Mouse (Mus musculus): ENCODE data around the gene Grin2c.

Gene Grin2c

GRCm38 (mm10) chr11:115283891-115284620, 17.0 kb upstream of the Grin2c start:
- DNase-seq (ENCODE audit: low spot score in 2 of 2), result no peak

DNA sequence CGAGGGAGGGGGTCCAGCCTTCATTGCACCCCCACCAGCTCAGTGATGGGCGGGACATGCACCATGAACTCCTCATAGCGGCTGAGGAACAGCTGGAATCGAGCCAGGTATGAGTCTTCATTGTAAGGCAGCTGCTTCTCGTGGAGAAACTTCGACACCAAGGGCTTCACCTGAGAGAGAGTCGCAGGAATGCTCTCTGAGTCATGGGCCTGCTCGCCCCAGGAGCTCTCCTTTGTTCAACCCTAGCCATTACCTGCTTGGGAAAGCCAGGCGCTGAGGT, 16.4 kb upstream of the Grin2c start:
- DNase-seq (ENCODE audit: low spot score in 2 of 2), result no peak

GRCm38 (mm10) chr11:115282723-115283485, 15.9 kb upstream of the Grin2c start:
- DNase-seq (ENCODE audit: low spot score in 2 of 2), result no peak

DNA sequence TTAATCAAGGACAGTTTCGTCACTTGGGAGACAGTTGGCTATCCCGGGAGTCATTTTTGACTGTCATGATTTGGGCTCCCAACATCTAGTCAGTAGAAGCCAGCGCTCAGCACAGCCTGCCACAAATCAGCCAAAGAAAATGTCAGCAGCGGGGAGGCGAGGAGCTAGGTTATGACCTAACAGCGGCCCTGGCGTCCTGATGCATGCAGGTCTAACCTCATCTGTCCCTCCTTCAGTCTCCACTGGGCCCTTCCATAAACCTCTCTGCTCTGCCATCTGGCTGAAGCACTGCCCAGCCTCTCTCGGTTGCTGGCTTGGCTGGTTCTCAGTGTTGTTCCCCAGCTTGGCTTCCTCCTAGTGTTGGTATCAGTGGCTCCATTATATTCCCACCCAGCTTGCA, 15.3 kb upstream of the Grin2c start:
- no peak for DNase-seq (ENCODE audit: low spot score in 2 of 2)

DNA sequence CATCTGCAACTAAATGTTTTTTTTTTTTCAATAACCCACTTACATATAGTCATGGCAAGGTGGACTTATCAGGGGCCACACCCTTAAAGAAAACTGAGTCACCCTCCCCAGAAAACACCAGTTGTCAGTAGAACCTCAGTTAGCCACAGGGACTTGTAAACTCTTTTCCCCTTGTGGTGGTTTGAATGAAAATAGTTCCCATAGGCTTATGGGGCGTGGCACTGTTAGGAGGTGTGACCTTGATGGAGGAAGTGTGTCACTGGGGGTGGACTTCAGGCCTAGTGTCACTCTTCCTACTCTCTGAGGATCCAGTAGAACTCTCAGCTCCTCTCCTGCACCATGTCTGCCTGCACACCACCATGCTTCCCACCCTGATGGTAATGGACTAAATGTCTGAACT, 12.7 kb upstream of the Grin2c start:
- DNase-seq (ENCODE audit: low spot score in 2 of 2), result no peak

- DNase-seq (ENCODE audit: low spot score in 2 of 2), result no peak
Observed at GRCm38 (mm10) chr11:115278176-115278575, 11.1 kb upstream of the Grin2c start.

GRCm38 (mm10) chr11:115277604-115277975, 10.5 kb upstream of the Grin2c start:
- DNase-seq (ENCODE audit: low spot score in 2 of 2), result no peak

DNA sequence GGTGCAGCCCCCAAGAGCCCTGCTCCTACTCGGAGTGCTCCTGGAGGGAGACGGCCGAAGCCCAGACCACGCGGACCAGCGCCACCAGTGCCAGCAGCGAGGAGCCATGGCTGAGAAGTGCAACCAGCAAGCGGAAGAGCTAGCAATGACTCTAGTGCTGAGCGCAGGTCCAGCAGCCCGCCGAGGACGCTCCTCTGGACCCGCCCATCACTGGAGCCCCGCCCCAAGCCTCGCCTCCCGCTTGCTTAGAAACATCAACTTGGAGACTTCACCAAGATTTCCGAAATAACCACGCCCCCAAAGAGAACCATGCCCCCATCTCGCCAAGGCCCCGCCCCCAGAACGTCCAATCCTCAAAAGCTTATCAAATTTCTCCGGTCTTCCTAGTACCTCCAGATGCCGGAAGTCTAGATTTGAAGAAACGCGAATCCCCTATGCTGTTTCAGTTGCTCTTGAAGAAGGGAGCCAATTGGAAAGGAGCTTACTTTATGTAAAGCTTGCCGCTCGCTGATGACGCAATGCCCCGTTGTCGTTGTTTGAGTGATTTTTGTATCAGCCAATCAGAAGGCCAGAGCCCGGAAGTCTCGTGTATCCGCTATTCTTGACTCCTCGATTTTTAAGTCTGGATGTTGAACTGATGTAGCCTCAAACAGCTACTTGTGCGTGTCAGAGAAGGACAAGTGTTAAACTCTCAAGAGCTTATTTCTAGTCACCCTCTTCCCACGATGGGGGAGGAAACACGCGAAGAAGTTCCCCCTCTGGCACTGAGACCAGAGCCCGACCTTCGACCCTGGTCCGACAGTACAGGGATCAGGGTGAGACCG, 9.9 kb upstream of the Grin2c start, which contains the start of gene Fdxr:
Gene Fdxr, minus strand, starts transcription at position 271 of the 824 bp plus-strand sequence.
- DNase-seq (ENCODE audit: low spot score in 2 of 2), result peak; percentile 96 to 98

DNA sequence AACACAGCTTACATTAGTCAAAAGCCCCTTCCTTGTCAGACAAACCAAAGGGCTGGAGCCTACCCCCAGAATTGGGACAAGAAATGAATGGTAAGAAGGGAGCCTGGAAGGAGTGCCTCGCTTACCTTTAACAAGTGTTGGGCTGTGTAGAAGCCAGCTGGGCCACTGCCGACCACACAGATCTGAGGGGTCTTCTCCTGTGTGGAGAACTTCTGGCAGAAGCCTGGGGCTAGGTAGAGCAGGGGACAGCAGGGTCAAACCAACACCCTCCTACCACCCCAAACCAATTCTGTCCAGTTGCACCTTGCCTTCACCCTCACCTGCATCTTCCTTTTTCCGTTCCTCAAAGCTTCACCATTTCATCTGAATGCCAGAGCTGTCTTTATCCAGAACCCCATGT, 8.9 kb upstream of the Grin2c start:
- no peak for DNase-seq (ENCODE audit: low spot score in 2 of 2)

DNA sequence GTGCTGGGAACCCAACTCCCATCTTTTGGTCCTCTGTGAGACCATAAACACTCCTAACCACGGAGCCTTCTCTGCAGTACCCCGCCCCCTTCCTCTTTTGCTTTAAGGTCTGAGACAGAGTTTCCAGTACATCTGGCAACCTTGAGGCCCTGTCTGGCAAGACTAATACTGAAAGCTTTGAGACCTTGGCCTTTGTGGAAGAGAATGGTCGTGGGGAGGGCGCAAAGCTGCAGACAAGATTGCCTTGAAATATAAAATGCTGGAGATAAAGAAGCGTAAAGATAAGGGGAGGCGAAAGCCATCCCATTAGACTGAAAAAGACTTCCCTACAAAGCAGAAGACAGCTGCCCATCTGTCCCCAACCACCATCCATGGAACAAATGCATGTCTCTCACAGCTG, 8.5 kb upstream of the Grin2c start:
- DNase-seq (ENCODE audit: low spot score in 2 of 2), result no peak

GRCm38 (mm10) chr11:115274771-115275170, 7.7 kb upstream of the Grin2c start:
- DNase-seq (ENCODE audit: low spot score in 2 of 2), result no peak

DNA sequence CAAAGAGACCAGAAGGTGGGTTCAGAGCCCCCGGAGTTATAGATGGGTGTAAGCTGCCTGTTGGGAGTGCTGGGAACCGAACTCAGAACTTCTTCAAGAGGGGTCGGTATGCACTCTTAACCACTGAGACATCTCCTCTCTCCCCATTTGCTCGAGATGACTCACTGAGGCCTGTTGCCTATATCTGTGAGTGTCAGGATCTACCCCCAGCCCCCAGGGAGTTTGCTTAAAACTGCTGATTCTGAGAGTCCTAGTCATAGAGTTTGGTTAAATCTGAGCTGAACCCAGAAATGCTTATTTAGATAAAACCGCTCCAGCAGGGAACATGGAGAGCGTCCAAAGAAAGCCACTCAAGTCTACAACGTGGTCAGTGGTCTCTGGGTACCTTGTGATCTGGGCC, 7.1 kb upstream of the Grin2c start:
- no peak for DNase-seq (ENCODE audit: low spot score in 2 of 2)

DNA sequence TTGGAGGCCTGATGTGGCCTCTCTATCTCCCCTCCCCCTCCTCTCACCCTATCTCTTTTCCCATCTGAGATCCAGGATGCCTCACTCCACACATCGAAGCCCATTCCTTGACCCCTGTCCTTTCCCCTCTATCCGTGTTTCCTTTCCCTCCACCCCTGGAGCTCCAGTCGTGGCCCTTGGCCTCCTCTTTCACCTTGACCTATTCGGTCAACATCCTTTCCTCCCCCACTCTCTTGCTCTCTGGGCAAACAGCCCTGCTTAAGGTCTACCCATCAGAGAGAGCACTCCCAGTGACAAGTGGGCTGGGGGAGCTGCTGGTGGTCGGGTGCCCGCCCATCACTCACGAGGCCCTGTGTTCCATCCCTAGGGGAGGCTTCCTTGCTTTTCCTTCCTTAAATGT, 6.7 kb upstream of the Grin2c start:
- no peak for DNase-seq (ENCODE audit: low spot score in 2 of 2)

- no peak for DNase-seq (ENCODE audit: low spot score in 2 of 2)
Observed at GRCm38 (mm10) chr11:115272894-115273498, 6.0 kb upstream of the Grin2c start.

- no peak for DNase-seq (ENCODE audit: low spot score in 2 of 2)
Observed at GRCm38 (mm10) chr11:115271481-115271880, 4.4 kb upstream of the Grin2c start.

DNA sequence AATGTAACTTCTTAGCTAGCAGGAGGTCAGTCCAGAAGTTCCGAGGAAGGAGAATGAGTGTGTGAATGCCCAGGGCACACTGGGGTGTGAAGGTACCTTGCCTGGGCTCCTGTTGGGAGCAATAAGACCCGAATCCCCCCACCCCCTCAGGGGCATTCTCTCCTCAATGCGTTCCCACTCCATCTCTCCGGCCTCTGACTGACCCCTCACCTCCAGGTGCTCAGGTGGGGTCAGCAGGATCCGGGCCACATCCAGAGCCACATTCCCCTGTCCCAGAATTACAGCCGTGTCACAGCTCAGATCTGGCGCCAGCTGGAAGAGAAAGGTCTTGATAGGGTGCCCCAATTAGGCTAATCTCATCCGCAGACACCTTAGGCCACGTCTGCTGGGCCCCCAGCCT, 4.0 kb upstream of the Grin2c start:
- no peak for DNase-seq (ENCODE audit: low spot score in 2 of 2)

DNA sequence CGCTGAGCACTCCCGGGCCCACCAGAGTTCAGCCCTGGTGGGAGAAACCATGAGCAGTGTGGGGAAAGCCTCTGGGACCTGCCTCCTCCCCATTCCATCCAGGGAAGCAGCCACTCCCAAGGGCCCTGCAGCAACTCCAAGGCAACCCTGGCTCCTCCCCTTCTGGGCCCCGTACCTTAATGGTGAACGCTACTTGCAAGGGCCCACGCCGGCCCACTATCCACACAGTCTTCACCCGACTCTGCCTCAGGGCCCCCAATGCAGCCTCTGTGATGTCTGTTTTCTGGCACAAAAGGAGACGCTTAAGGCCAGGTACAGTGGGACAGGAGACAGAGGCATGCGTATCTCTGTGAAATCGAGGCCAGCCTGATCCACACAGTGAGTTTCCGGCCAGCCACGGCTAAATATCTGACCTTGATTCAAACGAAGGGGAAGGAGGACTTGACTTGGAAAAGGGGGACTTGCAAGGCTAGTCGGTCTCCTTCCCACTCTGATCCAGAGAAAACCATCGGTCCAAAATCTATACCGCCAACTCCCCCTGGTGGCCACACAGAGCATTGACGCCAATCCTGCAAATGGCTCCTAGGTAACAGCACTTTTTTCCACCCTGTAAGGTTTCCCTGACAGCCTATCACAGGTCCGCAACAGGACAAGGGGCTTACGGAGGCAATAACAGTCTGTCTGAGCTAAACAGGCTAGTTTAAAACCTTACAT, 3.3 kb upstream of the Grin2c start:
- DNase-seq (ENCODE audit: low spot score in 2 of 2), result peak; percentile 56 to 76

DNA sequence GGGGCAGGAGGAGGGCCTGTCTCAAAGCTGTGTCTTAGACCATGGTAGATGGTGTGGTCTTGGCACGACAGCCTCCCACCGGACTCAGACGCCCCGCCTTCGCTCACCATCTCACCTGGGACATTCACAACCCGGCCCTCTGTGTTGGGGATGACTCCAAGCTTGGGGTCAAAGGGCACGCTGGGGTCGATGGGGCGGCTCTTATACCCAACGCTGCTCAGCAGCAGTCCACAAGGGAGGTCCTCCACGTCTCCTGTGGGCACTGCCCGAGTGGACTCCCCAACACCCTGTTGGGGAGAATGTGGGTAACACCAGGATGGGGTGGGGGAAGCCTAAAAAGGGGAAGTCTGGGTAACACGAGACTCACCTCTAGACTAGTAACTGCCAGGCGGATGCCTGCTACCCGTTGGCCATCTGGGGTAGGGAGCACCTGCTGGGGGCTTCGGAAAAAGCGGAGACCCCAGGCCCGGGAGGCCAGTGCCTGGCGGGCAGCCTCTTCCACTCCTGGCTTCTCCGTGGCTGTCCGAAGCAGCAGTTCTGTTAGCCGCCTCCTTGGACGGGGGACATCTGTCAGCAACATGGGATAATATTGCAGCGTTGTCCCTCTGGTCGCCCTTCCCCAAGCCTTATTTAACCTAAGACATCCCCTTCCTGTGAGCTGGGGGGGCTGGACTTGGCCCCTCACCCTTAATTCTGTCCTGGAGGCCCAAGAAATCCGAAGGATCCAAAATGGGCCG, 2.5 kb upstream of the Grin2c start:
- no peak for DNase-seq (ENCODE audit: low spot score in 2 of 2)

GRCm38 (mm10) chr11:115267958-115268357, 915 bp upstream of the Grin2c start:
- DNase-seq (ENCODE audit: low spot score in 2 of 2), result no peak

GRCm38 (mm10) chr11:115266400-115266778, 654 bp downstream of the Grin2c start:
- DNase-seq (ENCODE audit: low spot score in 2 of 2), result peak in 1 of 2 experiments; percentile 26
